Mouse (Mus musculus) heart, embryonic 16.5 days (tissue): ENCODE data around the gene Tmem233. TPM values are rescaled to one million over a fixed set of nuclear protein-coding genes. Genes with fewer than 3 reads are reported as not detected.

Experiments used
- ATAC-seq: fragments of 200-750 bp; cut with Nextera tagmentation; replicated peaks from 2 replicates; pipeline ENCODE4 v1.8.0; 2017; ENCODE audit warnings: moderate number of reproducible peaks; ENCODE audit not compliant: insufficient read depth, low FRiP score; ENCODE audit errors: extremely low read depth
- H3K27ac ChIP-seq: fragments of 300-500 bp; sonication (generic); 2 replicates; pipeline ENCODE4 v1.5.1; 2014; ENCODE audit warnings: mild to moderate bottlenecking, low read length, control low read depth, moderate library complexity
- H3K27me3 ChIP-seq: fragments of 300-500 bp; sonication (generic); 2 replicates; pipeline ENCODE4 v1.6.1; 2014; ENCODE audit warnings: low read length, mixed read lengths; ENCODE audit not compliant: control insufficient read depth, insufficient read depth
- H3K36me3 ChIP-seq: fragments of 300-500 bp; sonication (generic); 2 replicates; pipeline ENCODE4 v1.6.1; 2014; ENCODE audit not compliant: control insufficient read depth, insufficient read depth
- H3K4me1 ChIP-seq: fragments of 300-500 bp; sonication (generic); 2 replicates; pipeline ENCODE4 v1.6.1; 2014; ENCODE audit warnings: low read length, mixed read lengths; ENCODE audit not compliant: control insufficient read depth, insufficient read depth
- H3K4me2 ChIP-seq: fragments of 300-500 bp; sonication (generic); 2 replicates; pipeline ENCODE4 v1.6.1; 2014; ENCODE audit warnings: low read depth, mild to moderate bottlenecking, control low read depth, low read length
- H3K4me3 ChIP-seq: fragments of 300-500 bp; sonication (generic); 2 replicates; pipeline ENCODE4 v1.5.1; 2014; ENCODE audit warnings: mild to moderate bottlenecking, control low read depth, low read length
- H3K9ac ChIP-seq: fragments of 300-500 bp; sonication (generic); 2 replicates; pipeline ENCODE4 v1.6.1; 2014; ENCODE audit warnings: low read length, control low read depth
- H3K9me3 ChIP-seq: fragments of 300-500 bp; sonication (generic); replicated peaks from 2 replicates; pipeline ENCODE4 v1.6.1; 2016; ENCODE audit warnings: low read length; ENCODE audit not compliant: control insufficient read depth
- WGBS: fragments of 180-500 bp; shearing (Covaris S2); extraction: QIAGEN DNeasy Blood & Tissue Kit; methylation state at CpG from one replicate; pipeline ENCODE4 v1.1.7; 2014; 5-methylcytosine and 5-hydroxymethylcytosine counted together
- polyA plus RNA-seq: library from polyadenylated mRNA; unstranded; fragments of >200 nt; fragmentation: Nextera tagmentation; extraction: Ambion mirVana; gene quantifications from 2 replicates; pipeline ENCODE4 v1.2.1, GENCODE M21; 2015

The Tmem233 gene
- polyA plus RNA-seq, 1 experiment from 2014 or later: not detected

GRCm38 (mm10) chr5:116080736-116081135 lies 2.3 kb downstream of the Tmem233 start:
- no peaks in the 10 kb centered on the region for H3K4me1 ChIP-seq
- no peak overlapping the region for H3K27ac ChIP-seq
- no peak for ATAC-seq
- H3K4me2 ChIP-seq: no peak overlapping the region
- no peaks in the 10 kb centered on the region for H3K36me3 ChIP-seq
- no peak overlapping the region for H3K4me3 ChIP-seq
- H3K27me3 ChIP-seq: peaks cover 26% of the 10 kb centered on the region
- no peak overlapping the region for H3K9ac ChIP-seq
- 42% methylated on average over 6 of the region's 6 CpGs for WGBS
- no peaks in the 10 kb centered on the region for H3K9me3 ChIP-seq

GRCm38 (mm10) chr5:116069618-116070017 lies 13.4 kb downstream of the Tmem233 start:
- 92% methylated on average over 4 of the region's 4 CpGs for WGBS
- Histone ChIP-seq H3K27ac (no peak overlapping the region), H3K9me3 (no peaks in the 10 kb centered on the region), H3K9ac (no peak overlapping the region), H3K36me3 (no peaks in the 10 kb centered on the region), H3K4me3 (no peak overlapping the region), H3K27me3 (no peaks in the 10 kb centered on the region), H3K4me2 (no peak overlapping the region), H3K4me1 (no peaks in the 10 kb centered on the region)
- ATAC-seq: no peak

GRCm38 (mm10) chr5:116052826-116053225 lies 30.2 kb downstream of the Tmem233 start:
- Histone ChIP-seq H3K4me1 (no peaks in the 10 kb centered on the region), H3K36me3 (no peaks in the 10 kb centered on the region), H3K27me3 (no peaks in the 10 kb centered on the region), H3K27ac (no peak overlapping the region), H3K4me3 (no peak overlapping the region), H3K4me2 (no peak overlapping the region), H3K9me3 (no peaks in the 10 kb centered on the region), H3K9ac (no peak overlapping the region)
- ATAC-seq: no peak
- WGBS: 52% methylated on average over 6 of the region's 6 CpGs

GRCm38 (mm10) chr5:116052171-116052570 lies 30.9 kb downstream of the Tmem233 start:
- Histone ChIP-seq H3K4me2 (no peak overlapping the region), H3K27ac (no peak overlapping the region), H3K4me1 (no peaks in the 10 kb centered on the region), H3K9ac (no peak overlapping the region), H3K36me3 (no peaks in the 10 kb centered on the region), H3K27me3 (no peaks in the 10 kb centered on the region), H3K4me3 (no peak overlapping the region), H3K9me3 (no peaks in the 10 kb centered on the region)
- ATAC-seq: no peak
- 77% methylated on average over 5 of the region's 5 CpGs for WGBS

GRCm38 (mm10) chr5:116049821-116050220 lies 33.2 kb downstream of the Tmem233 start:
- no peaks in the 10 kb centered on the region for H3K9me3 ChIP-seq
- H3K9ac ChIP-seq: no peak overlapping the region
- H3K27ac ChIP-seq: no peak overlapping the region
- ATAC-seq: no peak
- no peaks in the 10 kb centered on the region for H3K27me3 ChIP-seq
- H3K4me1 ChIP-seq: no peaks in the 10 kb centered on the region
- no peak overlapping the region for H3K4me3 ChIP-seq
- no peaks in the 10 kb centered on the region for H3K36me3 ChIP-seq
- WGBS: 62% methylated on average over 4 of the region's 4 CpGs
- no peak overlapping the region for H3K4me2 ChIP-seq

GRCm38 (mm10) chr5:116048321-116048720 lies 34.7 kb downstream of the Tmem233 start:
- Histone ChIP-seq H3K4me2 (no peak overlapping the region), H3K27ac (no peak overlapping the region), H3K27me3 (no peaks in the 10 kb centered on the region), H3K9me3 (no peaks in the 10 kb centered on the region), H3K9ac (no peak overlapping the region), H3K36me3 (no peaks in the 10 kb centered on the region), H3K4me3 (no peak overlapping the region), H3K4me1 (no peaks in the 10 kb centered on the region)
- no peak for ATAC-seq
- 73% methylated on average over 3 of the region's 3 CpGs for WGBS

- H3K4me3 ChIP-seq: no peak overlapping the region
- 64% methylated on average over 4 of the region's 4 CpGs for WGBS
- H3K4me1 ChIP-seq: no peaks in the 10 kb centered on the region
- no peaks in the 10 kb centered on the region for H3K9me3 ChIP-seq
- H3K9ac ChIP-seq: no peak overlapping the region
- ATAC-seq: no peak
- no peak overlapping the region for H3K4me2 ChIP-seq
- no peak overlapping the region for H3K27ac ChIP-seq
- H3K36me3 ChIP-seq: no peaks in the 10 kb centered on the region
- H3K27me3 ChIP-seq: no peaks in the 10 kb centered on the region
Measured at GRCm38 (mm10) chr5:116046246-116046645, 36.8 kb downstream of the Tmem233 start.

- Histone ChIP-seq H3K27ac (no peak overlapping the region), H3K36me3 (no peaks in the 10 kb centered on the region), H3K4me3 (no peak overlapping the region), H3K9ac (no peak overlapping the region), H3K9me3 (no peaks in the 10 kb centered on the region), H3K27me3 (peaks cover 2% of the 10 kb centered on the region; the same call in 1 of the 2 replicates), H3K4me1 (no peaks in the 10 kb centered on the region), H3K4me2 (no peak overlapping the region)
- 82% methylated on average over 8 of the region's 8 CpGs for WGBS
- ATAC-seq: no peak
Measured at GRCm38 (mm10) chr5:116045581-116045980, 37.5 kb downstream of the Tmem233 start.

GRCm38 (mm10) chr5:116042241-116042640 lies 40.8 kb downstream of the Tmem233 start:
- Histone ChIP-seq H3K9me3 (no peaks in the 10 kb centered on the region; the same call in 1 of the 2 replicates), H3K9ac (no peak overlapping the region), H3K36me3 (no peaks in the 10 kb centered on the region), H3K4me1 (no peaks in the 10 kb centered on the region), H3K27me3 (peaks cover 3% of the 10 kb centered on the region; the same call in 1 of the 2 replicates), H3K4me2 (no peak overlapping the region), H3K4me3 (no peak overlapping the region), H3K27ac (no peak overlapping the region)
- no peak for ATAC-seq
- WGBS: 58% methylated on average over 7 of the region's 7 CpGs
